Mouse (Mus musculus): ENCODE results near the gene Lysmd3. TPM values are rescaled to one million over a fixed set of nuclear protein-coding genes. Genes with fewer than 3 reads are reported as not detected.
A peak's percentile ranks its signal among the peaks of the same experiment; 100 is the strongest.

Gene Lysmd3
- polyA plus RNA-seq, 1 experiment from 2014 or later: 33.5 TPM

- Histone ChIP-seq H3K9ac (ENCODE audit: low read depth, low read length) (peak overlapping the region; percentile 81), H3K27ac (ENCODE audit: low read depth, low read length) (peak overlapping the region; percentile 89), H3K9me3 (ENCODE audit: control insufficient read depth, low read length) (no peaks in the 10 kb centered on the region), H3K4me2 (replicated peaks; ENCODE audit: low read depth, low read length) (peak overlapping the region; percentile 60), H3K27me3 (ENCODE audit: control insufficient read depth, insufficient read depth, low read length) (no peaks in the 10 kb centered on the region), H3K4me1 (replicated peaks; ENCODE audit: control insufficient read depth, insufficient read depth, low read length) (no peaks in the 10 kb centered on the region), H3K36me3 (ENCODE audit: control insufficient read depth, insufficient read depth, low read length) (no peaks in the 10 kb centered on the region), H3K4me3 (ENCODE audit: low read depth, low read length) (peak overlapping the region; percentile 83)
- ATAC-seq (ENCODE audit: low FRiP score) (peak; percentile 7; the same call in 1 of the 2 replicates), DNase-seq (ENCODE audit: low spot score) (no peak)
- WGBS: 12% methylated on average over 21 of the region's 21 CpGs
Measured at GRCm38 (mm10) chr13:81658053-81658752, 740 bp downstream of the Lysmd3 start.

DNA sequence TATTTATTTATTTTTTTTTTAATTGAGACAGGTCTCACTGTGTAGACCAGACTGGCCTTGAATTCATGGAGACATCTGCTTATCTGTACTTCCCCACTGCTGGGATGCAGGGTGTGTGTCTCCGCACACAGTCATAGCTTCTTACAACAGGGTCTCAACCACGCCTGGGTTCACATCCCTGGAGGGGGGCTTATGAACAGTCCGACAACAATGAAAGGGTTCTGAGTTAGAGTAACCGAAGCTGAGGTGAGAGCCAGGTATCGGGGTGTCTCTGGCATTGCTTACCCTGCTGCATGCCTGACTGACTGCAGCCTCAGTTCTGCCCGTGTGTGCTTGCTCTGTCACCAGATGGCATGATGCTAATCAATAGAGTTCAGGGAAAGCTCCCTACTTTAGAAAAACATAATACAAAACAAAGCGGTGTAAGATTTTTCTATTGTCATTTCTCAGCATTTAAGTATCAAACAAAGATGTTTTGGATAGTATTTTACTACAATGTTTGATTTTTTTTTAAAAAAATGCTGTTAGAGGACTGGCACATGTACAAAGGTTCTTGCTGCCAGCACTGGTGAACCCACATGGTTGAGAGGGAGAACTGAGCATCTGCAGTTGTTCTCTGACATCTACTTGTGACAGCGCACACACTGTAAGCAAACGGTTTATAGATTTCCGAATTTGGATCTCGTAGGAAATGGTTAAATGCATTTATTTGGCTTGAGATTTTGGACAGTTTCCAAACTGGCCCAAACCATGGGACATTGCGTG lies 6.3 kb downstream of the Lysmd3 start:
- Histone ChIP-seq H3K4me3 (ENCODE audit: low read depth, low read length) (no peak overlapping the region), H3K9me3 (ENCODE audit: control insufficient read depth, low read length) (no peaks in the 10 kb centered on the region), H3K4me2 (replicated peaks; ENCODE audit: low read depth, low read length) (no peak overlapping the region), H3K9ac (ENCODE audit: low read depth, low read length) (no peak overlapping the region), H3K4me1 (replicated peaks; ENCODE audit: control insufficient read depth, insufficient read depth, low read length) (no peaks in the 10 kb centered on the region), H3K36me3 (ENCODE audit: control insufficient read depth, insufficient read depth, low read length) (peaks cover 6% of the 10 kb centered on the region), H3K27me3 (ENCODE audit: control insufficient read depth, insufficient read depth, low read length) (no peaks in the 10 kb centered on the region), H3K27ac (ENCODE audit: low read depth, low read length) (no peak overlapping the region)
- DNase-seq (ENCODE audit: low spot score) (no peak), ATAC-seq (ENCODE audit: low FRiP score) (no peak)
- WGBS: 91% methylated on average over 12 of the region's 12 CpGs

- Histone ChIP-seq H3K4me2 (replicated peaks; ENCODE audit: low read depth, low read length) (no peak overlapping the region), H3K36me3 (ENCODE audit: control insufficient read depth, insufficient read depth, low read length) (peaks cover 6% of the 10 kb centered on the region), H3K9ac (ENCODE audit: low read depth, low read length) (no peak overlapping the region), H3K9me3 (ENCODE audit: control insufficient read depth, low read length) (no peaks in the 10 kb centered on the region), H3K4me3 (ENCODE audit: low read depth, low read length) (no peak overlapping the region), H3K27me3 (ENCODE audit: control insufficient read depth, insufficient read depth, low read length) (no peaks in the 10 kb centered on the region), H3K27ac (ENCODE audit: low read depth, low read length) (no peak overlapping the region), H3K4me1 (replicated peaks; ENCODE audit: control insufficient read depth, insufficient read depth, low read length) (no peaks in the 10 kb centered on the region)
- DNase-seq (ENCODE audit: low spot score): no peak
- no peak for ATAC-seq (ENCODE audit: low FRiP score)
- WGBS: 91% methylated on average over 5 of the region's 5 CpGs
Measured at GRCm38 (mm10) chr13:81664331-81664698, 6.9 kb downstream of the Lysmd3 start.

DNA sequence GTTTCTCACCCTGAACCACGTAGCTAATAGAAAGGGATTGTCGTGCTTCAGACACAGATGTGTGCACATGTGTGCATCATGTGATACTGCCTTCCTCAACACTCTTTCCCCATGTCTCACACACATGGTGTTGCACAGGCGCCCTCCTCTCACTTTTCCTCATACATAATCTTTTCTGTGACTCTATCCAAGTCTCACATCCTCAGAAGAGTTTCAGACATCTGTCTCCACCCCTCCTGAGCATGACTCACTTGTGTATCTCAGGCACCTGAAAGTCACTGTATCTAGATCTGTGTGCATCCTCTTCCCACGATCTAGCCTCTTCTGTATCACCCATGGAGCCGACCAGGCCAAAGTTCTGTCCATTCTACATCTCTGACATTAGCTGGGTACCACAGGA lies 10.2 kb downstream of the Lysmd3 start:
- Histone ChIP-seq H3K4me1 (replicated peaks; ENCODE audit: control insufficient read depth, insufficient read depth, low read length) (no peaks in the 10 kb centered on the region), H3K27ac (ENCODE audit: low read depth, low read length) (no peak overlapping the region), H3K27me3 (ENCODE audit: control insufficient read depth, insufficient read depth, low read length) (no peaks in the 10 kb centered on the region), H3K4me3 (ENCODE audit: low read depth, low read length) (no peak overlapping the region), H3K4me2 (replicated peaks; ENCODE audit: low read depth, low read length) (no peak overlapping the region), H3K9ac (ENCODE audit: low read depth, low read length) (no peak overlapping the region), H3K36me3 (ENCODE audit: control insufficient read depth, insufficient read depth, low read length) (peaks cover 6% of the 10 kb centered on the region), H3K9me3 (ENCODE audit: control insufficient read depth, low read length) (no peaks in the 10 kb centered on the region)
- no peak for ATAC-seq (ENCODE audit: low FRiP score)
- no peak for DNase-seq (ENCODE audit: low spot score)
- WGBS: 94% methylated on average over 5 of the region's 5 CpGs

- no peak overlapping the region for H3K4me2 ChIP-seq (replicated peaks; ENCODE audit: low read depth, low read length)
- H3K9me3 ChIP-seq (ENCODE audit: control insufficient read depth, low read length): no peaks in the 10 kb centered on the region
- ATAC-seq (ENCODE audit: low FRiP score) (no peak), DNase-seq (ENCODE audit: low spot score) (no peak)
- H3K9ac ChIP-seq (ENCODE audit: low read depth, low read length): no peak overlapping the region
- H3K27ac ChIP-seq (ENCODE audit: low read depth, low read length): no peak overlapping the region
- WGBS: 86% methylated on average over 8 of the region's 8 CpGs
- no peaks in the 10 kb centered on the region; the same call in 1 of the 2 replicates for H3K4me1 ChIP-seq (replicated peaks; ENCODE audit: control insufficient read depth, insufficient read depth, low read length)
- H3K36me3 ChIP-seq (ENCODE audit: control insufficient read depth, insufficient read depth, low read length): no peaks in the 10 kb centered on the region
- H3K27me3 ChIP-seq (ENCODE audit: control insufficient read depth, insufficient read depth, low read length): no peaks in the 10 kb centered on the region
- H3K4me3 ChIP-seq (ENCODE audit: low read depth, low read length): no peak overlapping the region
Measured at GRCm38 (mm10) chr13:81675333-81675732, 17.9 kb downstream of the Lysmd3 start.

DNA sequence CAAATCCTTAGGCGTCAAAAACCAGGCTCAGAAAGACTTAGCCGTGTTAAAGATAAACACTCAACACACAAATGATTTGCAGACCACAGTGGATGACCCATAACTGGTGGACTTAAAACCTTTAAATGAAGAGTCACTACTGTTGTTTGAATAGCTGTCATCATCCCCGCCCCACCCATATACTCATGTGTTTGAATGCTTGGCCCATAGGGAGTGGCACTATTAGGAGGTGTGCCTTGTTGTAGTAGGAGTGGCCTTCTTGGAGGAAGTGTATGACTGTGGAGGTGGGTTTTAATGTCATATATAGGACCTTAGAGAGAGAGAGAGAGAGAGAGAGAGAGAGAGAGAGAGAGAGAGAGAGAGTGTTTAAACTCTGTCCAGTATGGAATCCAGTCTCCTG lies 25.6 kb downstream of the Lysmd3 start:
- no peaks in the 10 kb centered on the region for H3K4me1 ChIP-seq (replicated peaks; ENCODE audit: control insufficient read depth, insufficient read depth, low read length)
- H3K27me3 ChIP-seq (ENCODE audit: control insufficient read depth, insufficient read depth, low read length): no peaks in the 10 kb centered on the region
- H3K4me3 ChIP-seq (ENCODE audit: low read depth, low read length): no peak overlapping the region
- no peaks in the 10 kb centered on the region for H3K36me3 ChIP-seq (ENCODE audit: control insufficient read depth, insufficient read depth, low read length)
- no peak for DNase-seq (ENCODE audit: low spot score)
- no peak overlapping the region for H3K27ac ChIP-seq (ENCODE audit: low read depth, low read length)
- H3K9ac ChIP-seq (ENCODE audit: low read depth, low read length): no peak overlapping the region
- ATAC-seq (ENCODE audit: low FRiP score): no peak
- WGBS: 87% methylated on average over 3 of the region's 3 CpGs
- no peaks in the 10 kb centered on the region for H3K9me3 ChIP-seq (ENCODE audit: control insufficient read depth, low read length)
- H3K4me2 ChIP-seq (replicated peaks; ENCODE audit: low read depth, low read length): no peak overlapping the region

GRCm38 (mm10) chr13:81684258-81684657 lies 26.8 kb downstream of the Lysmd3 start:
- H3K9me3 ChIP-seq (ENCODE audit: control insufficient read depth, low read length): no peaks in the 10 kb centered on the region

GRCm38 (mm10) chr13:81684884-81685283 lies 27.4 kb downstream of the Lysmd3 start:
- no peak for DNase-seq (ENCODE audit: low spot score)
- H3K36me3 ChIP-seq (ENCODE audit: control insufficient read depth, insufficient read depth, low read length): no peaks in the 10 kb centered on the region
- H3K9ac ChIP-seq (ENCODE audit: low read depth, low read length): no peak overlapping the region
- no peaks in the 10 kb centered on the region for H3K4me1 ChIP-seq (replicated peaks; ENCODE audit: control insufficient read depth, insufficient read depth, low read length)
- no peak overlapping the region for H3K27ac ChIP-seq (ENCODE audit: low read depth, low read length)
- 97% methylated on average over 3 of the region's 3 CpGs for WGBS
- ATAC-seq (ENCODE audit: low FRiP score): no peak
- H3K27me3 ChIP-seq (ENCODE audit: control insufficient read depth, insufficient read depth, low read length): no peaks in the 10 kb centered on the region
- no peak overlapping the region for H3K4me2 ChIP-seq (replicated peaks; ENCODE audit: low read depth, low read length)
- no peaks in the 10 kb centered on the region for H3K9me3 ChIP-seq (ENCODE audit: control insufficient read depth, low read length)
- H3K4me3 ChIP-seq (ENCODE audit: low read depth, low read length): no peak overlapping the region

More at GRCm38 (mm10) chr13:81684258-81684657, 26.8 kb downstream of the Lysmd3 start:
- ATAC-seq (ENCODE audit: low FRiP score): no peak
- Histone ChIP-seq H3K4me1 (replicated peaks; ENCODE audit: control insufficient read depth, insufficient read depth, low read length) (no peaks in the 10 kb centered on the region), H3K36me3 (ENCODE audit: control insufficient read depth, insufficient read depth, low read length) (no peaks in the 10 kb centered on the region), H3K4me2 (replicated peaks; ENCODE audit: low read depth, low read length) (no peak overlapping the region), H3K9ac (ENCODE audit: low read depth, low read length) (no peak overlapping the region), H3K27ac (ENCODE audit: low read depth, low read length) (no peak overlapping the region), H3K4me3 (ENCODE audit: low read depth, low read length) (no peak overlapping the region), H3K27me3 (ENCODE audit: control insufficient read depth, insufficient read depth, low read length) (no peaks in the 10 kb centered on the region)
- 92% methylated on average over 5 of the region's 5 CpGs for WGBS
- DNase-seq (ENCODE audit: low spot score): no peak

DNA sequence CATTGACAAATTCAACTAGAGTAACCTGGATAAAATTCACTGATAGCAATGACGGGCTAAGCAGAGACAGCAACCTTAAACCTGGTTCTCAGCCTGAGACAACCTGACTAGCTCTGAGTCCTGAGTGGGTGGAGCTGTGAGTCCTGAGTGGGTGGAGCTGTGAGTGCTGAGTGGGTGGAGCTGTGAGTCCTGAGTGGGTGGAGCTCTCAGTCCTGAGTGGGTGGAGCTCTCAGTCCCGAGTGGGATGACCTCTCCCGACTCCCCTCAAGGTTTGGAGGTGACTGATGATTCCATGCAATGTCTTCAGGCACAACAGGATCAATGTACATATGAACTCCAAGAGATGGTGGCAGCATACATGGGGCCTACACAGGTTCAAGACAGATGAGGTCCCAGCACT lies 32.1 kb downstream of the Lysmd3 start:
- H3K27me3 ChIP-seq (ENCODE audit: control insufficient read depth, insufficient read depth, low read length): no peaks in the 10 kb centered on the region
- ATAC-seq (ENCODE audit: low FRiP score): no peak
- no peaks in the 10 kb centered on the region for H3K36me3 ChIP-seq (ENCODE audit: control insufficient read depth, insufficient read depth, low read length)
- no peaks in the 10 kb centered on the region for H3K9me3 ChIP-seq (ENCODE audit: control insufficient read depth, low read length)
- H3K4me2 ChIP-seq (replicated peaks; ENCODE audit: low read depth, low read length): no peak overlapping the region
- WGBS: 88% methylated on average over 3 of the region's 3 CpGs
- H3K9ac ChIP-seq (ENCODE audit: low read depth, low read length): no peak overlapping the region
- no peak for DNase-seq (ENCODE audit: low spot score)
- no peak overlapping the region for H3K27ac ChIP-seq (ENCODE audit: low read depth, low read length)
- no peak overlapping the region for H3K4me3 ChIP-seq (ENCODE audit: low read depth, low read length)
- no peaks in the 10 kb centered on the region for H3K4me1 ChIP-seq (replicated peaks; ENCODE audit: control insufficient read depth, insufficient read depth, low read length)

Data from hindbrain, embryonic 11.5 days (tissue).